Mouse (Mus musculus): ENCODE measurements around the gene Dab2ip. TPM values are rescaled to one million over a fixed set of nuclear protein-coding genes. Genes with fewer than 3 reads are reported as not detected.

Dab2ip gene
- polyA plus RNA-seq, 1 experiment from 2014 or later, result 52.3 TPM

- peaks cover 74% of the 10 kb centered on the region for H3K36me3 ChIP-seq
- WGBS, result 38% methylated on average over 16 of the region's 16 CpGs
- no peak overlapping the region for H3K9ac ChIP-seq
- H3K4me3 ChIP-seq, result no peak overlapping the region
- peaks cover 22% of the 10 kb centered on the region for H3K4me1 ChIP-seq
- no peaks in the 10 kb centered on the region for H3K27me3 ChIP-seq
- H3K27ac ChIP-seq, result peak overlapping the region; percentile 69; the same call in 1 of the 2 replicates
- H3K9me3 ChIP-seq, result 0 out of 2 replicates have a peak, but pooled peaks cover 5% of the 10 kb centered on the region
- ATAC-seq (ENCODE audit: low FRiP score, low read depth), result peak; percentile 37
- no peak overlapping the region for H3K4me2 ChIP-seq (replicated peaks)
Observed at GRCm38 (mm10) chr2:35729077-35730065, 171.3 kb downstream of the Dab2ip start.

- WGBS, result 73% methylated on average over 18 of the region's 18 CpGs
- peaks cover 52% of the 10 kb centered on the region for H3K36me3 ChIP-seq
- no peak for ATAC-seq (ENCODE audit: low FRiP score, low read depth)
Observed at GRCm38 (mm10) chr2:35731671-35732449, 173.8 kb downstream of the Dab2ip start.

GRCm38 (mm10) chr2:35735001-35735400, 176.9 kb downstream of the Dab2ip start:
- Histone ChIP-seq H3K9me3 (0 out of 2 replicates have a peak, but pooled peaks cover 5% of the 10 kb centered on the region), H3K36me3 (peaks cover 20% of the 10 kb centered on the region), H3K4me2 (replicated peaks) (no peak overlapping the region), H3K27ac (no peak overlapping the region), H3K27me3 (no peaks in the 10 kb centered on the region), H3K4me1 (peaks cover 18% of the 10 kb centered on the region), H3K9ac (no peak overlapping the region), H3K4me3 (no peak overlapping the region)
- WGBS, result 100% methylated on average over 2 of the region's 2 CpGs
- ATAC-seq (ENCODE audit: low FRiP score, low read depth), result no peak

More at GRCm38 (mm10) chr2:35731671-35732449, 173.8 kb downstream of the Dab2ip start:
- Histone ChIP-seq H3K4me3 (no peak overlapping the region), H3K27me3 (no peaks in the 10 kb centered on the region), H3K4me1 (peaks cover 22% of the 10 kb centered on the region), H3K9me3 (0 out of 2 replicates have a peak, but pooled peaks cover 5% of the 10 kb centered on the region), H3K27ac (no peak overlapping the region), H3K9ac (no peak overlapping the region), H3K4me2 (replicated peaks) (no peak overlapping the region)

- Histone ChIP-seq H3K9me3 (0 out of 2 replicates have a peak, but pooled peaks cover 5% of the 10 kb centered on the region), H3K9ac (no peak overlapping the region), H3K4me1 (peaks cover 25% of the 10 kb centered on the region), H3K36me3 (peaks cover 10% of the 10 kb centered on the region), H3K27ac (no peak overlapping the region), H3K4me2 (replicated peaks) (no peak overlapping the region), H3K4me3 (no peak overlapping the region), H3K27me3 (no peaks in the 10 kb centered on the region)
- no peak for ATAC-seq (ENCODE audit: low FRiP score, low read depth)
- 83% methylated on average over 2 of the region's 2 CpGs for WGBS
Observed at GRCm38 (mm10) chr2:35736061-35736460, 178.0 kb downstream of the Dab2ip start.

GRCm38 (mm10) chr2:35737467-35738027, 179.5 kb downstream of the Dab2ip start:
- Histone ChIP-seq H3K36me3 (no peaks in the 10 kb centered on the region; the same call in 1 of the 2 replicates), H3K4me2 (replicated peaks) (no peak overlapping the region), H3K27me3 (no peaks in the 10 kb centered on the region), H3K4me3 (no peak overlapping the region), H3K9me3 (0 out of 2 replicates have a peak, but pooled peaks cover 5% of the 10 kb centered on the region), H3K27ac (0 out of 2 replicates have a peak overlapping the region, but pooled peaks have one; percentile 3), H3K9ac (no peak overlapping the region), H3K4me1 (peaks cover 25% of the 10 kb centered on the region)
- ATAC-seq (ENCODE audit: low FRiP score, low read depth), result no peak
- WGBS, result 63% methylated on average over 7 of the region's 7 CpGs

GRCm38 (mm10) chr2:35739669-35740254, 181.7 kb downstream of the Dab2ip start:
- H3K4me3 ChIP-seq, result no peak overlapping the region
- H3K27ac ChIP-seq, result peak overlapping the region; percentile 48; the same call in 1 of the 2 replicates
- no peaks in the 10 kb centered on the region for H3K9me3 ChIP-seq
- H3K4me1 ChIP-seq, result peaks cover 25% of the 10 kb centered on the region
- H3K27me3 ChIP-seq, result no peaks in the 10 kb centered on the region
- 27% methylated on average over 13 of the region's 13 CpGs for WGBS
- peak overlapping the region; percentile 17; the same call in 1 of the 2 replicates for H3K4me2 ChIP-seq (replicated peaks)
- H3K36me3 ChIP-seq, result no peaks in the 10 kb centered on the region
- no peak overlapping the region for H3K9ac ChIP-seq
- ATAC-seq (ENCODE audit: low FRiP score, low read depth), result 0 out of 2 replicates have a peak, but pooled peaks have one; percentile 30

GRCm38 (mm10) chr2:35745876-35746275, 187.8 kb downstream of the Dab2ip start:
- Histone ChIP-seq H3K4me1 (peaks cover 54% of the 10 kb centered on the region), H3K4me2 (replicated peaks) (no peak overlapping the region), H3K27ac (no peak overlapping the region), H3K36me3 (no peaks in the 10 kb centered on the region), H3K4me3 (no peak overlapping the region), H3K9ac (no peak overlapping the region), H3K27me3 (no peaks in the 10 kb centered on the region), H3K9me3 (no peaks in the 10 kb centered on the region)
- no peak for ATAC-seq (ENCODE audit: low FRiP score, low read depth)
- WGBS, result 83% methylated on average over 10 of the region's 10 CpGs

GRCm38 (mm10) chr2:35746638-35747037, 188.6 kb downstream of the Dab2ip start:
- WGBS, result 25% methylated on average over 6 of the region's 7 CpGs
- H3K9ac ChIP-seq, result no peak overlapping the region
- no peak for ATAC-seq (ENCODE audit: low FRiP score, low read depth)
- H3K27ac ChIP-seq, result 0 out of 2 replicates have a peak overlapping the region, but pooled peaks have one; percentile 1
- H3K36me3 ChIP-seq, result no peaks in the 10 kb centered on the region
- H3K27me3 ChIP-seq, result no peaks in the 10 kb centered on the region
- H3K4me3 ChIP-seq, result no peak overlapping the region
- H3K4me2 ChIP-seq (replicated peaks), result no peak overlapping the region
- H3K4me1 ChIP-seq, result peaks cover 61% of the 10 kb centered on the region
- no peaks in the 10 kb centered on the region for H3K9me3 ChIP-seq

- H3K4me1 ChIP-seq, result peaks cover 63% of the 10 kb centered on the region
- H3K4me2 ChIP-seq (replicated peaks), result no peak overlapping the region
- no peak overlapping the region for H3K9ac ChIP-seq
- ATAC-seq (ENCODE audit: low FRiP score, low read depth), result peak; percentile 48; the same call in 1 of the 2 replicates
- no peaks in the 10 kb centered on the region for H3K36me3 ChIP-seq
- peak overlapping the region; percentile 15; the same call in 1 of the 2 replicates for H3K27ac ChIP-seq
- H3K9me3 ChIP-seq, result no peaks in the 10 kb centered on the region
- no peaks in the 10 kb centered on the region for H3K27me3 ChIP-seq
- no peak overlapping the region for H3K4me3 ChIP-seq
- WGBS, result 39% methylated on average over 12 of the region's 12 CpGs
Observed at GRCm38 (mm10) chr2:35747371-35748035, 189.4 kb downstream of the Dab2ip start.

GRCm38 (mm10) chr2:35750533-35751141, 192.6 kb downstream of the Dab2ip start:
- H3K9me3 ChIP-seq, result no peaks in the 10 kb centered on the region
- no peak overlapping the region for H3K4me3 ChIP-seq
- H3K4me1 ChIP-seq, result peaks cover 60% of the 10 kb centered on the region
- no peaks in the 10 kb centered on the region for H3K27me3 ChIP-seq
- H3K36me3 ChIP-seq, result no peaks in the 10 kb centered on the region
- no peak overlapping the region for H3K4me2 ChIP-seq (replicated peaks)
- no peak for ATAC-seq (ENCODE audit: low FRiP score, low read depth)
- 55% methylated on average over 7 of the region's 7 CpGs for WGBS
- no peak overlapping the region for H3K9ac ChIP-seq
- no peak overlapping the region for H3K27ac ChIP-seq
